Mouse (Mus musculus) gastrocnemius, postnatal 25 days (tissue): Measurements from ENCODE around the gene Elmsan1. TPM values are rescaled to one million over a fixed set of nuclear protein-coding genes. Genes with fewer than 3 reads are reported as not detected.

Source experiments
- DNase-seq: peaks from one replicate; pipeline ENCODE4 v3.0.0; 2022
- total RNA-seq, 2 experiments: library from RNA; stranded (reverse); gene quantifications; 1 replicate in 1 of 2; 2 replicates in 1 of 2; pipeline ENCODE4 v1.2.3; 2021

Elmsan1 gene
- total RNA-seq, 2 experiments from 2014 or later = 8.0 to 9.9 TPM

DNA sequence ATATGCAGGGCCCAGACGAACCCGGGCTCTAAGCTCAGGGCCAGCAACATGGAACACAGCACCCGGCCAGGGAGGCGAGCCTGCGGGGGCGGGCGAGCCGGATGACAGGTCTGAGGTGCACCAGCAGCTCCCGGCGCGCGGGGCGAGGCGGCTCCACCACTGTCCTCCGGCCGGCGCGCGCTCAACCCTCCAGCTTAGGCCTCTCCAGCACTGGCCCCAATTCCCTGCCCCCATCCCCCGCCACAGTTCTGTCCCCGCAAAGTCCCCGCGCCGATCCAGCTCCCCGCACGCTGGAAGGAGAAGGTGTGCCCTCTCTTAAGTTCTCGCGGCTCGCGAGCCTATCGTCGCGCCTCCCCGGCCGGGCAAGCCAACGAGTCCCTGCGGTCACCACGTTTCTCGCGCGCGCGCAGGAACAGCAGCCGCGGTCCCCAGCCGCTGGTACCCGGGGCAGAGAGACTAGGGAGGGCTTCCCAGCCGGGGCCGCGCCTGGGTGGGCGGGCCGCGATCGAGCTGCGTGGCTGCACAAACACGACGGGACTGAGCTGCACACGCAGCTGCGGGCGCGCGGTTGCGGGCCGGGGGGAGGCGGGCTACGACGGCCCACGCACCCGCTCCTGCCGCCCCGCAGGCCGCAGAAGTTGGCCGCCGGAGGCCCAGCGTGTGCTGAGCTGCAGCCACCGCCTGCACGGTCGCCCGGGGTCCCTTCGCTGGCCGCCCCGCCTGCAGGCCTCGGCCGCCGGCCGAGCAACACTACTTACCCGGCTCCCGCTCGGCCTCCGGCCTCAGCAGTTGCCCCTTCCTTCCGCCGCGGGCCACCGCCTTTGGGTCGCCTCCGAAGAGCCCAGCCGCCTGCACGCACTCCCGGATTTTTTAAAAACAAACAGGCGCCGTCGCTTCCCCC, 25.7 kb downstream of the Elmsan1 start:
- DNase-seq = peak; percentile 58

- DNase-seq = no peak
These were observed 26.4 kb downstream of the Elmsan1 start for GRCm38 (mm10) chr12:84192280-84192679.

- DNase-seq = no peak
These were observed 26.9 kb downstream of the Elmsan1 start for GRCm38 (mm10) chr12:84191770-84192169.

- no peak for DNase-seq
These were observed 27.5 kb downstream of the Elmsan1 start for GRCm38 (mm10) chr12:84191190-84191589.

- no peak for DNase-seq
These were observed 28.4 kb downstream of the Elmsan1 start for GRCm38 (mm10) chr12:84190151-84190820.

DNA sequence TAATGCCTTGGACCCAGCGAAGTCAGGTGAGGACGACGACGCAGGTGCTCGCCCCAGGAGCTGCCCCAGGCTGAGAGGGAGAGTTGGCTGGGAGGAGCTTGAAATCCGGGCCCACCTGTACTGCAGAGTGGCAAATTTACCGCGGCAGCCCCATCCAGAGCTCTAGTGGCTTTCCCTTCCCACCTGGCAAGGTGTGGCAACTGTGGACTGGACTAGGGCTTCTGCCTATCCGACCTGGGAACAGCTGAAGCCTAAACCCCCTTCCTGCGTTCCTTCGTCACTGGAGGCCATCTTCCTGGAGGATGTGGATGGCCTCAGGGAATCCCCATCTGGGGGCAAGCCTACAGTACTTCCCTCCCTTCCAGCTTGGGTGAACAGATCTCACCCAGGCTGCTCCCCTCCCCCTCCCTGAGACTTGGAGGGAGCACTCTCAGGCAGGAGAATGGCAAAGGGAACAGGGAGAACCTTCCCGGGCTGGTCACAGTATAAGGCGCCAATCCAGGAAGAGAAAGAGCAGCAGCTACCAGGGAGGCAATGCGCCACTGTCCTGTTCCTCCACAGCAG, 29.7 kb downstream of the Elmsan1 start:
- no peak for DNase-seq

DNA sequence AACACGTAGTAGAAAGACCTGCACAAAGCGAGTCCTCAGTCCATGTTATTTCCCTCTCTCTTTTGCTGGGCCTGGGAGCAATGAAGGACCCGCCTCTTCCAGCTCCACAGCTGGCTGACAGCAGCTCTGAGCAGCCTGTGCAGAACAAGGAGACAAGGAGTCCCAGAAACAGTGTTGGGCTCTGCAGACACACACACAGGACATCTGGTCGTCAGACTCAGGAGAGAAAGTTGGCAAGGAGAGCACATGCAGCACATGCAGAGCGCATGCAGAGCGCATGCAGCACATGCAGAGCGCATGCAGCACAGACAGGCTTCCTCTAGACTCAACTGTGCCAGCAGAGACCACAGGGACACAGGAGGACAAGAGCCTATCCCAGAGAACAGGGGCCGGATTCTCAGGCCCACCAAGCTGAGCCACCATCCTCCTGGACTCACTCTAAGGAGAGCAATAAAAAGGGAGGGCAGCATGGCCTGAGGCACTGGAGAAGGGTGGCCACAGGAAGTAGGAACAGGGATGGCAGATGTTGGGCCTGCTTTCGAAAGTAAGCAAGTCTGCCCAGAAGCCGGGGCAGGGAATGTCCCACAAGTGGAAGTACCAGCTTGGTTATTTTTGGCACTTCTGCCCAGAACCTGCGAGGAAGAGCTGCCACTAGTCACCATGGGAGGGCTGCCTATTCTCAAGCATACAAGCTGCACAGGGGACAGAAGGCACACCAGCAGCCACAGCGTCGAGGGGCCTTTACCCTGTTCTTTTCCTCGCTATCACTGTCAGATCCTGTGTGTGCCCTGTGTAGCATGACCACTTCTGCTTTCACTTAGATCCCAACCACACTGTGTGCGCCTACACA, 30.7 kb downstream of the Elmsan1 start:
- peak; percentile 49 for DNase-seq

DNA sequence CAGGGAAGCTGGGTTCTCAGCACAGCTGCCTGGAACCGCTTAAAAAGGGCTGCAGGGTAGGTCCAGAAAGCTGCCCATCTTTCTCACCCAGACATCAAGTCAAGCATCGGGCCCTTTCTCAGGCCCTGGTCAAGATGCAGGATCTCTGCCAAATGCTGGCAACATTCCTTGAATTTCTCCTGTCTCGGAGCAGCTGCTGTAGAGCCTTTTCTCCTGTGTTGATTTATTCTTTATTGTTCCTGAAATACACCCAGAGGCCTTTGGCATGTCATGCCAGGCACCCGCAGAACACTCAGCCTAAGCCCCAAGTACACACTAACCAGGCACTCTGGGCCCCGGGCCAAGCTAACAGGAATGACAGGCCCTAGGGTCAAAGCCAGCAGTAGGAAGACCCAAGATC, 31.7 kb downstream of the Elmsan1 start:
- no peak for DNase-seq

DNA sequence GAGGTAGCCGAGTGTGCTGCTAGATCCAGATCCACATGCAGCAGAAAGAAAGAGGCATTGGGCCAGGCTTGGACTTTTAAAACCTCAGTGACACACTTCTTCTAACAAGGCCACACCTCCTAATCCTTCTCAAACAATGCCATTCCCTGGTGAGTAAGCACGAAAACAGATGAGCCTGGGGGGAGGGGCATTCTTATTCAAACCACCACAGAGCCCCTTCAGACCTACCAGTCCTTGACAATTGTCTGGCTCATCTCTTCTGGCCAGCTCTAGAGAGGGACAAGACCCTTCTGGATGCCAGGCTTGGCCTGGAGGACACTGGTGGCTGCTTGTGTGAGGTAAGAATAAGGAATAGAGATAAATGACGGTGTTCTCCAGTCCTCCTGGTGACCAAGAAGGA, 32.1 kb downstream of the Elmsan1 start:
- DNase-seq = no peak

- DNase-seq = no peak
These were observed 33.1 kb downstream of the Elmsan1 start for GRCm38 (mm10) chr12:84185547-84185946.

DNA sequence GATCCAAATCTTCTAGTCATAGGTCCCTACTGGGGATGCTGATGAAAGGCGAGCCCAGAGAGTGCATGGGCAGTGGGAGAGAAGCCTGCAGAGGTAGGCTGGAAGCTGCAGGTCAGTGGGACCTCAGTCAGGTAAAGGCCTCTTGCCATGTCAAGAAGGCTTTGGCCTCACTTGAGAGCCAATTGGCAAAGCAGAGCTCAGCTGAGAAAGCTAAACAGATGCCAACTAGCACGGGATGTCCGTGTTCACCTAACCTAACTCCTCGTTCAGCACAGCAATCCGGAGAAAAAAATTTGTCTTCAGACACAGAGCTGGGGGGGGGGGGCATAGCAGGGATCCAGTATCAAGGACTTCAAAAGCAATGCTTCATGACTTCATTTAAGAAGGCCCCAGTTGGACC, 33.7 kb downstream of the Elmsan1 start:
- DNase-seq = no peak

GRCm38 (mm10) chr12:84181999-84182398, 36.7 kb downstream of the Elmsan1 start:
- no peak for DNase-seq

GRCm38 (mm10) chr12:84180701-84181435, 37.8 kb downstream of the Elmsan1 start:
- DNase-seq = peak; percentile 70

GRCm38 (mm10) chr12:84180090-84180489, 38.6 kb downstream of the Elmsan1 start:
- DNase-seq = no peak

- no peak for DNase-seq
These were observed 39.8 kb downstream of the Elmsan1 start for GRCm38 (mm10) chr12:84178652-84179445.

DNA sequence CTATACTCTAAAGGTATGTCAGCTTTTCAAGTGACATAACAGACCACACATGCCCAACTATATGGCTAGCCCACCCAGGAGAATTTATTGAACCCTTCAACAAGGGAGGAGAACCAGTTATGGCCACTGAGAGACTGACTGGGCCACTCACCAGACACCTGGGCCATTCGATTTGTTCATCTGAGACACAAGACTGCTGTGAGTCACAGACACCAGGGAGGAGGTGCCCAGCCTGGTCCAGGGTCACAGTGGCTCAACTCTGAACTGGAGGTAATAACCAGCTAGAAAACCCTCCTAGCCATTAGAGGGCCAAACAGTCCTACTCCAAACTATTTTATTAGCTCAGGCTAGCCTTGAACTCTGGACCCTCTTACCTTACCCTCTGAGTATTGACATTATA, 40.6 kb downstream of the Elmsan1 start:
- DNase-seq = no peak

DNA sequence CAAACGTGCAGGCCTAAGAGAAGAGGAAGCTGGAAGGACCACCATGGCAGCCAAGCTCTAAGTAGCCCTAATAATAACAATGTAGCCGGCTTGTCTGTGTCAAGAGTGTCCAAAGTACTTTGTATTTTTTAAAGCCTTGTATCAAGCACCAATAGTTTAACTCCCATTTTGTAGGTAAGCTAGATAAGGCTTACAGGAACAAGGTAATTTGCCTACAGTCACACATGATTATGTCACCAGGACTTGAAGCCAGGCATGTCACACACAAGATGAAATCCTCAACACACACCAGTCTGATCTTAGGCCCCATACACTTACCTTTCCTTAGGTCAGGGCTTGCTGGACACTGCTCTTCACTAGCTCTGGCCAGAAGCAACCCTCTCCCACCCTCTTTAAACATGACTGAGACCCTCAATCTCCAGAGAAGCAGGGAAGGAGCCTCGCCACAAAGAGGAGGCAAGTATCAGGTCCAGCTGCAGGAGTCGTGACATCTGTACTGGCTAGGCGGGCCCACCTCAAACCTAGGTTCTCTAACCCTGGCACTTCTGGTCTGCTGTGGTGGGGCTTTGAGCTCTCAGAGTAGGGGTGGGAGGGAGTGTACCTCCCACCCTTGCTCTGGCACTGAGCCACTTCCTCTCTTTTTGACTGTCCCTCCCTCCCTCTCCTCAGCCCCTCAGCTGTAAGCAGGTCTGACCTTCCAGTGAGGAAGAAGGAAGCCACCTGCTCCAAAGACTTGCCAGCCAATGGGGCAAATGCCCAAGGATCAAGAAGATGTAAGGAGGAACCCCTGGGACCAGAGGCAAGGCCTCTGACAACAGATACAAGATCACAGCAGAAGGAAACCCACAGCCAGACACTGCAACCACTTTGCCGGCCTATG, 41.6 kb downstream of the Elmsan1 start:
- DNase-seq = no peak

DNA sequence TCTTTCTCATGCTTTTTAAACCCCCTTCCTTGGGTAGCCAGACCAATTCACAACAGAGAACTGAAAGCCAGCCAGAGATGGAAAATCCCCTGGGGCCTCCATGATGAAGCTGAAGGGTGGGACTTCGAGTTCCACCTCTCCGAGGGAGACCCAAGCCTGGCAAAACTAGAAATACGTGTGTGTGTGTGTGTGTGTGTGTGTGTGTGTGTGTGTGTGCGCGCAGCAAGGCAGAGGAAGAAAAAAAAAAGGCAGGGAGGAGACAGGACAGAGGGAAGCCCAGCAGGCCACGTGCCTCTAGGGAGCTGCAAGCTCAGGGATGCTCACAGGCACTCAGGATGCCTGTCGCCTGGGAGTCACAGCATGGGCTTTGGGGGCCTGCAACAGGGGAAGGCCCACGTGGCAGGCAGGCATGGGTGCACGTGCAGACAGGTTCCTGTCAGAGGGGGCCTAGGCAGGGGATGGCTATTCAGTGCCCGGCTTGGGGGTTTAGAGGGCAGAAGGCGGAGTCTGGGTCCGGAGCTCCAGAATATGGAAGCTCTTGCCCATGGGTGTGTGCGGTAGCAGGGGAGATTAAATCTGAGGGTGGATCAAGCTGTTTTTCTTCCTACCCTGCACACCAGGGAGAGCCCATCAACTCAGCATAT, 42.4 kb downstream of the Elmsan1 start:
- DNase-seq = no peak

- peak; percentile 89 for DNase-seq
These were observed 43.0 kb downstream of the Elmsan1 start for GRCm38 (mm10) chr12:84175659-84176061.
